Mouse (Mus musculus): Measurements from ENCODE around the gene Lhfpl4.

DNA sequence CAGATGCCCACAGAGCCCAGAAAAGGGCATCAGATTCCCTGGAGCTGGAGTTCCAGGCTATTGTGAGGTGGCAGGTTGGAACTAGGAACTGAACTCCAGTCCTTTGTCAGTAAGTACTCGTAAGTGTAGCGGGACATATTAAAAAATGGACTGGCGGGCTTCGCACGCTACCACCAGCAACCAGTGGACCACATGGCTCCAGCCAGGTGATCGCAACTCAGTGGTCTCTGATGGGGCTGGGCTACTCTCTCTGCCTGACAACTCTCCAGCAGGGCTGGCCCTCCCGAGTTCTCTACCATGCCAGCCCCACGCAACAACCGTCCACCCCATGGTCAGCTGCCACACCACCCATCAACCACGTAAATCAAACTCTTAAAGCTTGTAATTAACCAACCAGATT is 35.1 kb downstream of the Lhfpl4 start:
- TF ChIP-seq POLR2A (IDR thresholded peaks at IDR 0.05; ENCODE audit: borderline replicate concordance, control insufficient read depth, low read depth, low read length), result no peak
- TF ChIP-seq CTCF (IDR thresholded peaks at IDR 0.05; ENCODE audit: control insufficient read depth, insufficient read depth, low read length), result no peak
